Mouse (Mus musculus) kidney, embryonic 15.5 days (tissue): ENCODE measurements around the gene Hrh2. TPM values are rescaled to one million over a fixed set of nuclear protein-coding genes. Genes with fewer than 3 reads are reported as not detected.

Experiments
- ATAC-seq: fragments of 200-750 bp; cut with Nextera tagmentation; replicated peaks from 2 replicates; pipeline ENCODE4 v1.8.0; 2017; ENCODE audit warnings: moderate TSS enrichment; ENCODE audit not compliant: low FRiP score
- H3K27ac ChIP-seq: fragments of 300-500 bp; sonication (generic); 2 replicates; pipeline ENCODE4 v1.5.1; 2015; ENCODE audit warnings: mild to moderate bottlenecking, inconsistent platforms
- H3K27me3 ChIP-seq: fragments of 300-500 bp; sonication (generic); 2 replicates; pipeline ENCODE4 v1.6.1; 2015; ENCODE audit warnings: inconsistent platforms
- H3K36me3 ChIP-seq: fragments of 300-500 bp; sonication (generic); 2 replicates; pipeline ENCODE4 v1.6.1; 2015; ENCODE audit warnings: inconsistent platforms
- H3K4me1 ChIP-seq: fragments of 300-500 bp; sonication (generic); 2 replicates; pipeline ENCODE4 v1.6.1; 2015; ENCODE audit warnings: inconsistent platforms
- H3K4me2 ChIP-seq: fragments of 300-500 bp; sonication (generic); 2 replicates; pipeline ENCODE4 v1.6.1; 2015; ENCODE audit warnings: moderate library complexity, mild to moderate bottlenecking, inconsistent platforms
- H3K4me3 ChIP-seq: fragments of 300-500 bp; sonication (generic); replicated peaks from 2 replicates; pipeline ENCODE4 v1.5.1; 2015; ENCODE audit warnings: mild to moderate bottlenecking, inconsistent platforms
- H3K9ac ChIP-seq: fragments of 300-500 bp; sonication (generic); 2 replicates; pipeline ENCODE4 v1.6.1; 2015; ENCODE audit warnings: mild to moderate bottlenecking, inconsistent platforms
- H3K9me3 ChIP-seq: fragments of 300-500 bp; sonication (generic); replicated peaks from 2 replicates; pipeline ENCODE4 v1.6.1; 2016; ENCODE audit warnings: inconsistent platforms
- WGBS: fragments of 180-500 bp; shearing (Covaris S2); methylation state at CpG from one replicate; pipeline ENCODE4 v1.1.7; 2015; ENCODE audit warnings: mixed read lengths; 5-methylcytosine and 5-hydroxymethylcytosine counted together
- polyA plus RNA-seq: library from polyadenylated mRNA; unstranded; fragments of >200 nt; fragmentation: Nextera tagmentation; extraction: Ambion mirVana; gene quantifications from 2 replicates; pipeline ENCODE4 v1.2.1, GENCODE M21; 2015

Hrh2 gene
- polyA plus RNA-seq, 1 experiment from 2014 or later = not detected

GRCm38 (mm10) chr13:54227916-54228483 lies 36.1 kb downstream of the Hrh2 start:
- Histone ChIP-seq H3K27ac (no peak overlapping the region), H3K4me1 (peaks cover 8% of the 10 kb centered on the region; the same call in 1 of the 2 replicates), H3K4me3 (no peak overlapping the region), H3K9me3 (no peaks in the 10 kb centered on the region), H3K36me3 (no peaks in the 10 kb centered on the region), H3K4me2 (no peak overlapping the region), H3K9ac (no peak overlapping the region), H3K27me3 (0 out of 2 replicates have a peak, but pooled peaks cover 4% of the 10 kb centered on the region)
- 20% methylated on average over 13 of the region's 13 CpGs for WGBS
- peak; percentile 15; the same call in 1 of the 2 replicates for ATAC-seq

DNA sequence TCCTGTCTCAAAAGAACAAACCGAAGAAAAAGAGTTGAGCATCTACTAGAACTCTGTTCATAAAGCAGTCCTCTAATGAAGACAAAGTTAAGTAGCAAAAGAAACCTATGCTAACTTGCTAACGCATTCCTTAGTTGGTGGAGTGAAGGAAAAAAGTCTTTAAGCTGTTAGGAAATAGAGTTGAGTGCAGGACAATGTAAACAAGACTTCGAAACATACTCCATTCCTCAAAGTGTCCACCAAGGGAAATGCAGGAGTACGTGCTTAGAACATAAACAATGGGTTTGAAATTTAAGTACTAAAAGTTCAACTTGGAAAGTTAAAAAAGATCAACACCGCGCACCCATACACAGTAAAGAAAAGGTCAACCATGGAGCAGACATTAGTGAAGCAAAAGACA lies 38.2 kb downstream of the Hrh2 start:
- peaks cover 8% of the 10 kb centered on the region; the same call in 1 of the 2 replicates for H3K4me1 ChIP-seq
- no peaks in the 10 kb centered on the region for H3K36me3 ChIP-seq
- no peaks in the 10 kb centered on the region for H3K9me3 ChIP-seq
- H3K9ac ChIP-seq = no peak overlapping the region
- 75% methylated on average over 6 of the region's 6 CpGs for WGBS
- no peak overlapping the region for H3K4me3 ChIP-seq
- ATAC-seq = no peak
- H3K27ac ChIP-seq = no peak overlapping the region
- 0 out of 2 replicates have a peak, but pooled peaks cover 4% of the 10 kb centered on the region for H3K27me3 ChIP-seq
- no peak overlapping the region for H3K4me2 ChIP-seq

DNA sequence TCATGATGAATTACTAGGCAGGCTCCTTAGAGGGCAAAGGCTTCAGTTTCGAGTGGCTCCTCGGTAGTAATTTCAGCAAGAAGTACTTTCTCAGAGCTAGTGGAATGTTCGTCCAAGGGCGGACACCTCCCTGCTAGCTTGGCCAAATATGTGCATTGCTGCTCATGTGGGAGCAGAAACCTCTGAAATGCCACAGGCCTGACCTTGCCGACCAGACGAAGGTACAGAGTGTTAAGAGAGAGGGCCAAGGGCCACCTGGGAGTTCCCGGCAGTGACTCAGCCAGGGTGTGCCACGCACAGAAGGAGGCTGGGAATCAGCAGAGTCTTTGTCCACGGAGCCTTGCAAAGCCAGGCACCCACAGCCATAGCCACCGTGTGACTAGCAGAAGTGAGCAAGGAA lies 39.9 kb downstream of the Hrh2 start:
- WGBS = 30% methylated on average over 10 of the region's 10 CpGs
- Histone ChIP-seq H3K4me1 (peaks cover 8% of the 10 kb centered on the region; the same call in 1 of the 2 replicates), H3K9me3 (no peaks in the 10 kb centered on the region), H3K4me3 (no peak overlapping the region), H3K27ac (no peak overlapping the region), H3K27me3 (0 out of 2 replicates have a peak, but pooled peaks cover 3% of the 10 kb centered on the region), H3K36me3 (no peaks in the 10 kb centered on the region), H3K4me2 (no peak overlapping the region), H3K9ac (no peak overlapping the region)
- ATAC-seq = no peak

- ATAC-seq = no peak
- H3K27ac ChIP-seq = peak overlapping the region; percentile 48; the same call in 1 of the 2 replicates
- WGBS = 73% methylated on average over 6 of the region's 6 CpGs
Measured at GRCm38 (mm10) chr13:54237512-54237911, 45.6 kb downstream of the Hrh2 start.

GRCm38 (mm10) chr13:54238585-54239323 lies 46.8 kb downstream of the Hrh2 start:
- Histone ChIP-seq H3K36me3 (no peaks in the 10 kb centered on the region), H3K27me3 (no peaks in the 10 kb centered on the region), H3K9ac (no peak overlapping the region), H3K4me3 (no peak overlapping the region), H3K27ac (peak overlapping the region; percentile 32), H3K9me3 (no peaks in the 10 kb centered on the region), H3K4me1 (peaks cover 9% of the 10 kb centered on the region), H3K4me2 (no peak overlapping the region)
- no peak for ATAC-seq
- WGBS = 28% methylated on average over 14 of the region's 14 CpGs

More at GRCm38 (mm10) chr13:54237512-54237911, 45.6 kb downstream of the Hrh2 start:
- Histone ChIP-seq H3K27me3 (no peaks in the 10 kb centered on the region), H3K9ac (no peak overlapping the region), H3K4me3 (no peak overlapping the region), H3K36me3 (no peaks in the 10 kb centered on the region), H3K4me1 (peaks cover 9% of the 10 kb centered on the region), H3K9me3 (no peaks in the 10 kb centered on the region), H3K4me2 (no peak overlapping the region)

GRCm38 (mm10) chr13:54242380-54242779 lies 50.5 kb downstream of the Hrh2 start:
- H3K27ac ChIP-seq = no peak overlapping the region
- no peak overlapping the region for H3K4me3 ChIP-seq
- H3K4me1 ChIP-seq = peaks cover 9% of the 10 kb centered on the region
- H3K9ac ChIP-seq = no peak overlapping the region
- ATAC-seq = no peak
- no peaks in the 10 kb centered on the region for H3K27me3 ChIP-seq
- H3K9me3 ChIP-seq = no peaks in the 10 kb centered on the region
- WGBS = 68% methylated on average over 5 of the region's 5 CpGs
- H3K36me3 ChIP-seq = no peaks in the 10 kb centered on the region
- H3K4me2 ChIP-seq = no peak overlapping the region

DNA sequence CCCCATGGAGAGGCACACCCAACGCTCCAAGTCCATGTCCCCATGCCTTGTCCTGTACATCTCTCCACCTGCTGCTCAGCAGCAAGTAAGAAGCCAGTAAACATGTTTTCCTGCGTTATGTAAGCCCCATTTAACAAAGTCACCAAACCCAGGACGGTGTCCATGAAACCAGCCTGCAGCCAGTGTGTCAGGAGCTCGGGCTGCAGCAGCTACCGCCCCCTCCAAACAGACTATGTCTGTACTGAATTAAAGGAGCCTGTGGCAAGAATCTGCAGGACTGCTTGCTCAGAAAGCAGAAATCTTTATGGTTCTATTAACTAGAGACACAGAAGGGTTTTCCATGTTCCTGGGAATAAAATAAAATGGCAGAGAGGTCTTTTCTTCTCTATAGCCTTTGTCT lies 53.3 kb downstream of the Hrh2 start:
- no peak for ATAC-seq
- WGBS = 70% methylated on average over 5 of the region's 5 CpGs
- H3K27ac ChIP-seq = no peak overlapping the region
- H3K4me2 ChIP-seq = no peak overlapping the region
- no peaks in the 10 kb centered on the region for H3K9me3 ChIP-seq
- H3K4me1 ChIP-seq = peaks cover 18% of the 10 kb centered on the region
- H3K9ac ChIP-seq = no peak overlapping the region
- H3K4me3 ChIP-seq = no peak overlapping the region
- no peaks in the 10 kb centered on the region for H3K36me3 ChIP-seq
- H3K27me3 ChIP-seq = no peaks in the 10 kb centered on the region

DNA sequence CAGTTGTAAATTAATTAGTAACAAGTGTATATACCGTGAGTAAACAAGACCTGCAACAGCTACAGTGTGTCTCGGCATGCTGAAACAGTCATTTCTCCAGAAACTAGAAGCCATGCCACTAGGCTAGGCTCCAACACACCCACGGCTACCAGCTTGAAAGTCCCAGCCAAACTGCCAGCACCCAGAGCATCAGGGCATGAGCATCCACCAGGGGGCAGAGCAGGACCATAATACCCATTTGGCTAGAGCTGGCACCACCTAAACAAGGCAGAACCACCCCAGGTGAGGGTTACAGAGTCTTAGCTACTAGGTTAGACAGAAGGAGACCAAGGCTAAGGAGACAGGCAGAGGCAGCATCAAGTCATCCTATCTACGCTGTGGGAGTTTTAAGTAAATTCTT lies 55.6 kb downstream of the Hrh2 start:
- H3K4me1 ChIP-seq = peaks cover 18% of the 10 kb centered on the region
- H3K9me3 ChIP-seq = no peaks in the 10 kb centered on the region
- no peaks in the 10 kb centered on the region for H3K27me3 ChIP-seq
- 30% methylated on average over 4 of the region's 4 CpGs for WGBS
- no peak overlapping the region for H3K4me2 ChIP-seq
- H3K36me3 ChIP-seq = no peaks in the 10 kb centered on the region
- H3K9ac ChIP-seq = no peak overlapping the region
- ATAC-seq = no peak
- no peak overlapping the region for H3K4me3 ChIP-seq
- H3K27ac ChIP-seq = no peak overlapping the region

DNA sequence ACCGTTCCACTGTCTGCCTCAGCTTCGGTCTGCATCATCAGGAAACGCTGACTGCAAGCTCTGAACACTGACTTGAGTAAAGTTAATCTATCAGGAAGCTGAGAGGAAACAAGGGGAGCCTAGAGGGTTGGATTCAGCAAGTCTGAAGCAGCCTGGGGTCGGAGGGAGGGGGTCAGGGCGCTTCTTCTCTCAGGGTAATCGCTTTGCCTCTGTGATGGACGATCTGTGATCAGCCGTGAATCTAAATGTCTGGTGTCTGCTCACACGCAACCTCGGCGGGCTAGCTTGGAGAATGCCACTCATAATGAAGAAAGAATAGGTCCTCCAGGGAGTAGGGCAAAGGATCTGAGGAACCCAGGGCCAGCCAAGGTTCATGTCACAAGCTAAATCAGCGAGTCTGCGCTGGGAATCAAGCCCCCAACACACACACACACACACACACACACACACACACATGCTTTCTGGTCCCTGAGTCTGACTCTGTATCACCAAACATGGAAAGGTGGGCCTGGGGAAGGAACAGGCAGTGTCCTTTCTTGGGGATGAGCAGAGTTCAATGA lies 56.6 kb downstream of the Hrh2 start:
- Histone ChIP-seq H3K4me2 (no peak overlapping the region), H3K9ac (no peak overlapping the region), H3K4me1 (peaks cover 18% of the 10 kb centered on the region), H3K27ac (peak overlapping the region; percentile 74), H3K4me3 (no peak overlapping the region), H3K27me3 (no peaks in the 10 kb centered on the region), H3K36me3 (no peaks in the 10 kb centered on the region), H3K9me3 (no peaks in the 10 kb centered on the region)
- 40% methylated on average over 13 of the region's 13 CpGs for WGBS
- ATAC-seq = no peak

DNA sequence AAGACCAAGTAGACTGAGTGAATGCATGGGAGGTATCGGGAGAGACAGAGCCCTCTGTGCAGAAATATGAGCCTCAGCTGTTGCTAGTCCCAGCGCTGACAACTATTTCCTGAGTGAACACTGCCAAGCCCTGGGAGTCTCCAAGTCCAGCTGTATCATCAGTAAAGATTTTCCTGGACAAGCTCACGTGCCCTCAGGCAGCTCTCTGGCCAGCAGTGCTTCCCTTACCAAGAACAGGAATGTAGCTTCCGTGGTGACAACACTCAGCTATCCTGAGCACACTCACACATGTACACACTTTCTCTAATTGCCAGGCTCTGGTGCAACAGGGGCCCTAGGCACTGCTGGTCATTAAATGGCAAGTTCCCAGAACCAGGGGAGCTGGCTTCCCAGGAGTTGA lies 57.1 kb downstream of the Hrh2 start:
- no peak overlapping the region for H3K4me2 ChIP-seq
- ATAC-seq = peak; percentile 66
- no peak overlapping the region for H3K4me3 ChIP-seq
- no peaks in the 10 kb centered on the region for H3K27me3 ChIP-seq
- no peak overlapping the region for H3K9ac ChIP-seq
- H3K27ac ChIP-seq = peak overlapping the region; percentile 74
- no peaks in the 10 kb centered on the region for H3K36me3 ChIP-seq
- no peaks in the 10 kb centered on the region for H3K9me3 ChIP-seq
- 13% methylated on average over 4 of the region's 4 CpGs for WGBS
- H3K4me1 ChIP-seq = peaks cover 18% of the 10 kb centered on the region

GRCm38 (mm10) chr13:54250346-54250745 lies 58.4 kb downstream of the Hrh2 start:
- Histone ChIP-seq H3K4me2 (no peak overlapping the region), H3K27ac (no peak overlapping the region), H3K27me3 (no peaks in the 10 kb centered on the region), H3K36me3 (no peaks in the 10 kb centered on the region), H3K9ac (no peak overlapping the region), H3K4me3 (no peak overlapping the region), H3K9me3 (no peaks in the 10 kb centered on the region), H3K4me1 (peaks cover 18% of the 10 kb centered on the region)
- WGBS = 46% methylated on average over 8 of the region's 8 CpGs
- ATAC-seq = no peak

GRCm38 (mm10) chr13:54251541-54252225 lies 59.8 kb downstream of the Hrh2 start:
- Histone ChIP-seq H3K9me3 (no peaks in the 10 kb centered on the region), H3K4me1 (peaks cover 20% of the 10 kb centered on the region), H3K27ac (no peak overlapping the region), H3K36me3 (no peaks in the 10 kb centered on the region), H3K4me2 (no peak overlapping the region), H3K4me3 (no peak overlapping the region), H3K9ac (no peak overlapping the region), H3K27me3 (0 out of 2 replicates have a peak, but pooled peaks cover 4% of the 10 kb centered on the region)
- 74% methylated on average over 11 of the region's 11 CpGs for WGBS
- no peak for ATAC-seq
